Mouse (Mus musculus) liver, embryonic 13.5 days (tissue): ENCODE measurements around the gene Ugt1a9. TPM values are rescaled to one million over a fixed set of nuclear protein-coding genes. Genes with fewer than 3 reads are reported as not detected.
"Not testable (repeated sequence)": the region's sequence is repeated elsewhere in the genome, so short reads cannot be mapped to it uniquely, and the experiment has no call there.

Experiments used
- ATAC-seq: fragments of 200-750 bp; cut with Nextera tagmentation; 2 replicates; pipeline ENCODE4 v1.8.0; 2017; ENCODE audit warnings: low read depth, mild to moderate bottlenecking, moderate number of reproducible peaks, moderate library complexity
- DNase-seq: peaks from one replicate; pipeline ENCODE4 v3.0.0; 2022
- H3K27ac ChIP-seq: fragments of 300-500 bp; sonication (generic); 2 replicates; pipeline ENCODE4 v1.5.1; 2015; ENCODE audit warnings: moderate library complexity, mild to moderate bottlenecking, inconsistent platforms
- H3K27me3 ChIP-seq: fragments of 300-500 bp; sonication (generic); 2 replicates; pipeline ENCODE4 v1.6.1; 2015; ENCODE audit warnings: mild to moderate bottlenecking, inconsistent platforms
- H3K36me3 ChIP-seq: fragments of 300-500 bp; sonication (generic); 2 replicates; pipeline ENCODE4 v1.6.1; 2015; ENCODE audit warnings: mild to moderate bottlenecking, inconsistent platforms
- H3K4me1 ChIP-seq: fragments of 300-500 bp; sonication (generic); replicated peaks from 2 replicates; pipeline ENCODE4 v1.6.1; 2015; ENCODE audit warnings: inconsistent platforms
- H3K4me2 ChIP-seq: fragments of 300-500 bp; sonication (generic); 2 replicates; pipeline ENCODE4 v1.6.1; 2015; ENCODE audit warnings: inconsistent platforms, mild to moderate bottlenecking, moderate library complexity
- H3K4me3 ChIP-seq: fragments of 300-500 bp; sonication (generic); replicated peaks from 2 replicates; pipeline ENCODE4 v1.5.1; 2015; ENCODE audit warnings: mild to moderate bottlenecking, inconsistent platforms
- H3K9ac ChIP-seq: fragments of 300-500 bp; sonication (generic); 2 replicates; pipeline ENCODE4 v1.6.1; 2015; ENCODE audit warnings: mild to moderate bottlenecking, inconsistent platforms
- H3K9me3 ChIP-seq: fragments of 300-500 bp; sonication (generic); replicated peaks from 2 replicates; pipeline ENCODE4 v1.6.1; 2016; ENCODE audit warnings: inconsistent platforms
- WGBS: fragments of 180-500 bp; shearing (Covaris S2); methylation state at CpG from one replicate; pipeline ENCODE4 v1.1.7; 2015; ENCODE audit not compliant: insufficient replicate concordance; 5-methylcytosine and 5-hydroxymethylcytosine counted together
- polyA plus RNA-seq: library from polyadenylated mRNA; unstranded; fragments of >200 nt; fragmentation: Nextera tagmentation; extraction: Ambion mirVana; gene quantifications from 2 replicates; pipeline ENCODE4 v1.2.1, GENCODE M21; 2015

Ugt1a9 gene
- polyA plus RNA-seq, 1 experiment from 2014 or later, result 0.16 TPM

- H3K4me1 ChIP-seq, result no peaks in the 10 kb centered on the region
- H3K4me2 ChIP-seq, result no peak overlapping the region
- no peaks in the 10 kb centered on the region for H3K36me3 ChIP-seq
- WGBS, result 57% methylated on average over 2 of the region's 2 CpGs
- DNase-seq, result no peak
- no peak overlapping the region for H3K27ac ChIP-seq
- peaks cover 52% of the 10 kb centered on the region for H3K9me3 ChIP-seq
- ATAC-seq, result no peak
- H3K27me3 ChIP-seq, result no peaks in the 10 kb centered on the region
- H3K4me3 ChIP-seq, result no peak overlapping the region
- H3K9ac ChIP-seq, result no peak overlapping the region
Measured at GRCm38 (mm10) chr1:88214462-88214952, 143.9 kb downstream of the Ugt1a9 start.

- no peaks in the 10 kb centered on the region for H3K36me3 ChIP-seq
- ATAC-seq, result no peak
Measured at GRCm38 (mm10) chr1:88215466-88216380, 145.1 kb downstream of the Ugt1a9 start.

GRCm38 (mm10) chr1:88216551-88216950 lies 146.0 kb downstream of the Ugt1a9 start:
- Histone ChIP-seq H3K27ac (no peak overlapping the region), H3K4me1 (no peaks in the 10 kb centered on the region), H3K27me3 (no peaks in the 10 kb centered on the region), H3K9me3 (peaks cover 49% of the 10 kb centered on the region), H3K4me2 (no peak overlapping the region), H3K36me3 (no peaks in the 10 kb centered on the region), H3K9ac (no peak overlapping the region), H3K4me3 (no peak overlapping the region)
- ATAC-seq, result no peak; the same call in 1 of the 2 replicates
- 49% methylated on average over 2 of the region's 2 CpGs for WGBS
- no peak for DNase-seq

More at GRCm38 (mm10) chr1:88215466-88216380, 145.1 kb downstream of the Ugt1a9 start:
- WGBS, result 54% methylated on average over 10 of the region's 10 CpGs
- Histone ChIP-seq H3K9me3 (peaks cover 52% of the 10 kb centered on the region), H3K27ac (no peak overlapping the region), H3K9ac (no peak overlapping the region), H3K4me1 (no peaks in the 10 kb centered on the region), H3K4me2 (no peak overlapping the region), H3K4me3 (no peak overlapping the region), H3K27me3 (no peaks in the 10 kb centered on the region)
- no peak for DNase-seq

GRCm38 (mm10) chr1:88217144-88217543 lies 146.5 kb downstream of the Ugt1a9 start:
- Histone ChIP-seq H3K4me3 (no peak overlapping the region), H3K27me3 (no peaks in the 10 kb centered on the region), H3K4me2 (no peak overlapping the region), H3K27ac (no peak overlapping the region), H3K9me3 (peaks cover 43% of the 10 kb centered on the region), H3K9ac (no peak overlapping the region), H3K36me3 (no peaks in the 10 kb centered on the region), H3K4me1 (no peaks in the 10 kb centered on the region)
- DNase-seq (no peak), ATAC-seq (no peak)
- 45% methylated on average over 2 of the region's 2 CpGs for WGBS

GRCm38 (mm10) chr1:88217576-88217975 lies 147.0 kb downstream of the Ugt1a9 start:
- Histone ChIP-seq H3K27me3 (no peaks in the 10 kb centered on the region), H3K27ac (no peak overlapping the region), H3K4me1 (no peaks in the 10 kb centered on the region), H3K4me2 (no peak overlapping the region), H3K9me3 (peaks cover 39% of the 10 kb centered on the region), H3K9ac (no peak overlapping the region), H3K4me3 (no peak overlapping the region), H3K36me3 (no peaks in the 10 kb centered on the region)
- WGBS, result 28% methylated on average over 3 of the region's 3 CpGs
- DNase-seq (no peak), ATAC-seq (no peak)

- no peaks in the 10 kb centered on the region for H3K36me3 ChIP-seq
- H3K4me1 ChIP-seq, result no peaks in the 10 kb centered on the region
- 61% methylated on average over 9 of the region's 9 CpGs for WGBS
- H3K27me3 ChIP-seq, result no peaks in the 10 kb centered on the region
- H3K9me3 ChIP-seq, result peaks cover 36% of the 10 kb centered on the region
- ATAC-seq (no peak), DNase-seq (no peak)
- no peak overlapping the region for H3K27ac ChIP-seq
- no peak overlapping the region for H3K4me3 ChIP-seq
- no peak overlapping the region for H3K9ac ChIP-seq
- H3K4me2 ChIP-seq, result no peak overlapping the region
Measured at GRCm38 (mm10) chr1:88218051-88218450, 147.5 kb downstream of the Ugt1a9 start.

GRCm38 (mm10) chr1:88218591-88218990 lies 148.0 kb downstream of the Ugt1a9 start:
- Histone ChIP-seq H3K9me3 (peaks cover 32% of the 10 kb centered on the region), H3K27ac (no peak overlapping the region), H3K9ac (no peak overlapping the region), H3K4me2 (no peak overlapping the region), H3K4me1 (no peaks in the 10 kb centered on the region), H3K27me3 (no peaks in the 10 kb centered on the region), H3K36me3 (no peaks in the 10 kb centered on the region), H3K4me3 (no peak overlapping the region)
- WGBS, result 39% methylated on average over 4 of the region's 4 CpGs
- DNase-seq, result no peak
- no peak for ATAC-seq

- ATAC-seq (no peak), DNase-seq (no peak)
- Histone ChIP-seq H3K27ac (no peak overlapping the region), H3K4me1 (no peaks in the 10 kb centered on the region), H3K9ac (no peak overlapping the region), H3K4me3 (no peak overlapping the region), H3K9me3 (peaks cover 27% of the 10 kb centered on the region), H3K4me2 (no peak overlapping the region), H3K27me3 (no peaks in the 10 kb centered on the region), H3K36me3 (no peaks in the 10 kb centered on the region)
- WGBS, result 12% methylated on average over 1 of the region's 1 CpGs
Measured at GRCm38 (mm10) chr1:88219054-88219453, 148.5 kb downstream of the Ugt1a9 start.

GRCm38 (mm10) chr1:88220336-88220735 lies 149.7 kb downstream of the Ugt1a9 start:
- no peak overlapping the region for H3K27ac ChIP-seq
- ATAC-seq (no peak), DNase-seq (no peak)
- H3K4me3 ChIP-seq, result no peak overlapping the region
- peaks cover 18% of the 10 kb centered on the region for H3K9me3 ChIP-seq
- H3K27me3 ChIP-seq, result no peaks in the 10 kb centered on the region
- H3K4me1 ChIP-seq, result no peaks in the 10 kb centered on the region
- no peaks in the 10 kb centered on the region for H3K36me3 ChIP-seq
- H3K9ac ChIP-seq, result no peak overlapping the region
- H3K4me2 ChIP-seq, result no peak overlapping the region

GRCm38 (mm10) chr1:88222216-88222615 lies 151.6 kb downstream of the Ugt1a9 start:
- Histone ChIP-seq H3K36me3 (no peaks in the 10 kb centered on the region), H3K9ac (no peak overlapping the region), H3K4me2 (no peak overlapping the region), H3K4me1 (no peaks in the 10 kb centered on the region), H3K27ac (no peak overlapping the region), H3K4me3 (no peak overlapping the region), H3K27me3 (no peaks in the 10 kb centered on the region), H3K9me3 (peaks cover 22% of the 10 kb centered on the region)
- WGBS, result 29% methylated on average over 2 of the region's 2 CpGs
- ATAC-seq, result no peak
- no peak for DNase-seq

- not testable (repeated sequence) for H3K27me3 ChIP-seq, H3K27ac ChIP-seq, ATAC-seq, H3K4me2 ChIP-seq, H3K4me1 ChIP-seq, DNase-seq, H3K9ac ChIP-seq, H3K4me3 ChIP-seq, H3K36me3 ChIP-seq
- peaks cover 23% of the 10 kb centered on the region for H3K9me3 ChIP-seq
Measured at GRCm38 (mm10) chr1:88223011-88223515, 152.5 kb downstream of the Ugt1a9 start.

- no peak for DNase-seq
Measured at GRCm38 (mm10) chr1:88223591-88223990, 153.0 kb downstream of the Ugt1a9 start.

More at GRCm38 (mm10) chr1:88223591-88223990, 153.0 kb downstream of the Ugt1a9 start:
- Histone ChIP-seq H3K27ac (no peak overlapping the region), H3K4me2 (no peak overlapping the region), H3K4me1 (no peaks in the 10 kb centered on the region), H3K4me3 (no peak overlapping the region), H3K27me3 (no peaks in the 10 kb centered on the region), H3K9me3 (peaks cover 26% of the 10 kb centered on the region), H3K9ac (no peak overlapping the region), H3K36me3 (no peaks in the 10 kb centered on the region)
- ATAC-seq, result no peak
- WGBS, result 25% methylated on average over 1 of the region's 1 CpGs
